Mouse (Mus musculus) inflammation-experienced regulatory T-cells, adult 6 months (primary cell): ENCODE measurements around the gene Thrap3. TPM values are rescaled to one million over a fixed set of nuclear protein-coding genes. Genes with fewer than 3 reads are reported as not detected.

ENCODE experiments used
- ATAC-seq: one replicate; pipeline ENCODE4 v1.8.0; 2017
- polyA plus RNA-seq, 3 experiments: library from polyadenylated mRNA; unstranded; fragments of 100-300 nt; shearing (Covaris generic); gene quantifications; one replicate each; pipeline ENCODE4 v1.2.1; 2017

The Thrap3 gene
- polyA plus RNA-seq, 3 experiments from 2014 or later, result 198 to 359 (median 205) TPM

GRCm38 (mm10) chr4:126163067-126163659, 39.4 kb downstream of the Thrap3 start, which contains the start of gene Sh3d21:
Sh3d21 (minus strand) TSS chr4:126163491.
- peak; percentile 35 for ATAC-seq

- peak; percentile 92 for ATAC-seq
These were observed 40.0 kb downstream of the Thrap3 start for GRCm38 (mm10) chr4:126162544-126163066.

DNA sequence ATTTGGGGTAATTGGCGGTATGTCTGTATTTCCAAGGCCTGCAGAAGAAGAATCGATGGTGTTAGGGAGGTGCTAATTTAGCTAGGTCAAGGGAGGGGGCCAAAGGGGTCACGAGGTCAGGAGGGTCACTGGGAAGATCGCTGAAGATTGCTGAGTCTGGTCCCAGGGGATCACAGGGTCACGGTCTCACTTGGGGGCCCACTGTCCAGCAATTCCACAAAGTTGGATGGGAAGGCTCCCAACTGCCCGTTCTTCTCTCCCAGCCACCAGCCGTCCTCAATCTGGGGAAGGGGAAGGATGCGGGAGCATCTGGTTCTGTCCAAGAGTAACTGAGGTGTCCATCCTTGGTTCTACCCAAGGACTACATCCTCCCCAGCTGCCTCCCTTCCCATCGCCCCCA, 40.6 kb downstream of the Thrap3 start:
- no peak for ATAC-seq

DNA sequence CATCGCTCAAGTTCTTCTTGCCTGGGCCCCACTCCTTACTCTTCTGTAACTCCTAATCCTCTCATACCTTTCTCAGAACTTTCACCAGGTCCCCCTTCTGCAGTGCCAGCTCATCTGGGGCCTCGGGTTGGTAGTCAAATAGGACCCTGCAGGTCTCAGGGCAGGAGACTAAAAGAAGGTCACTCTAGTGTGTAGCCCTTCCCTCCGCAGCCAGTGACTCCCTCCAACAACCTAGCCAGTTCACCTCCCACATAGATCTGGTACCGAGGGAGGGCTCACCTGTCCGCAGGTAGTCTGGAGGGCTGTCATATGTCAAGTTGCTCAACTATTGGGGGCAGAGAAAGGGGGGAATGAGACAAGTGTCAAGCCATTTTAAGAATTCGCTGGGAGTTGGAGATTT, 41.1 kb downstream of the Thrap3 start:
- ATAC-seq, result no peak

- no peak for ATAC-seq
These were observed 41.6 kb downstream of the Thrap3 start for GRCm38 (mm10) chr4:126160981-126161380.

DNA sequence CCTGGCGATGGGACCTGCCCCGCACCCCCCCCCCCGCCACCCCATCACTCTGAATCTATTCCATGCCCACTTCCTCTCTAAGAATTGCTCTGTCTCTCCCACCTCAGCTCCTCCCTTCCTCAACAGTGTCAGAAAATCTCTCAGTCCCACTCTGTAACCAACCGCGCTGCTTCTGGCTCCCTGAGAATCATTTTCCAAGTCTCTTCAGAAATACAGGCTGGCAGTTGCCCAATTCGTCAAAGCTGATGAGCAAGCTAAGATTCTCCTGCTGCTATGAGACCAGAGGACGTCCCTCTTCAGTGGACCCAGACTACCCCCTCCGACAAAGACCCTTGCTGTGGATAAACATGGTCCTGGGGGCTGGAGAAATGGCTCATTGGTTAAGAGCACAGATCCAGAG, 43.1 kb downstream of the Thrap3 start:
- no peak for ATAC-seq

- peak; percentile 19 for ATAC-seq
These were observed 45.0 kb downstream of the Thrap3 start for GRCm38 (mm10) chr4:126157562-126157961.

- ATAC-seq, result no peak
These were observed 45.9 kb downstream of the Thrap3 start for GRCm38 (mm10) chr4:126156617-126157016.

- no peak for ATAC-seq
These were observed 46.7 kb downstream of the Thrap3 start for GRCm38 (mm10) chr4:126155869-126156268.

DNA sequence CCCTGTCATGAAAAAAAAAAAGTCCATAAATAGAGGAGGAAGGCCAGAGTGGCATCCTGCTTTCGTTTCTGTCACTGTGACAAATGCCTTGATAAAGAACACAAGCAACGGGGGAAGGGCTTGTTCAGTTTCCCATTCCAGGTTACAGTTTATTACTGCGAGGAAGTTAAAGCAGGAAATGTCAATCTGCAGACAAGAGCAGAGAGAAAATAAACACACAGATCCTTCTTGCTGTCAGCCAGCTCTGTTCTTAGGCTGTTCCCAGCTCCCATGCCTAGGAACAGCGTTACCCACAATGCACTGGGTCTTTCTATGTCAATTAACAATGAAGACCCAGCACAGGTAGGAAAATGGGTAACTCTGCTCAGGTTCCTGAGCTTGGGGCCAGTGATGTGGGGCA, 47.4 kb downstream of the Thrap3 start:
- no peak for ATAC-seq

DNA sequence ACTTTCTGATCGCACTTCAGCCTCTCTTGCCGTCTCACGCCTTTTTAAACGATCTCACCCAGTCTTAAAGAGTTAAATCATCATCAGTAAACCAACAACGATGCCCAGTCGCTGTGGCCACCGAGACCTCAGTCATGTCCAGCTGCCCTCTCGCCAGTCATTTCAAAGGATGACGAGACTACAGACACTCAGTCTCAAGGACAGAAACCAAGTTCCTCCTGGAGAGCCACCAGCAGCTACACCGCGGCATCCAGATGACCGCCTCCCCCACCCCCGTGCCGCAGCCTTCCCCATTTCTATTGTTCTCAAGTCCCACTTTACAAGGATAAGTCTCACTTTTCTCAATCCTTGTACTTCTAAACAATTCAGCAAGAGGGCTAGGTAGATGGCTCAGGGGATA, 49.7 kb downstream of the Thrap3 start:
- ATAC-seq, result no peak

DNA sequence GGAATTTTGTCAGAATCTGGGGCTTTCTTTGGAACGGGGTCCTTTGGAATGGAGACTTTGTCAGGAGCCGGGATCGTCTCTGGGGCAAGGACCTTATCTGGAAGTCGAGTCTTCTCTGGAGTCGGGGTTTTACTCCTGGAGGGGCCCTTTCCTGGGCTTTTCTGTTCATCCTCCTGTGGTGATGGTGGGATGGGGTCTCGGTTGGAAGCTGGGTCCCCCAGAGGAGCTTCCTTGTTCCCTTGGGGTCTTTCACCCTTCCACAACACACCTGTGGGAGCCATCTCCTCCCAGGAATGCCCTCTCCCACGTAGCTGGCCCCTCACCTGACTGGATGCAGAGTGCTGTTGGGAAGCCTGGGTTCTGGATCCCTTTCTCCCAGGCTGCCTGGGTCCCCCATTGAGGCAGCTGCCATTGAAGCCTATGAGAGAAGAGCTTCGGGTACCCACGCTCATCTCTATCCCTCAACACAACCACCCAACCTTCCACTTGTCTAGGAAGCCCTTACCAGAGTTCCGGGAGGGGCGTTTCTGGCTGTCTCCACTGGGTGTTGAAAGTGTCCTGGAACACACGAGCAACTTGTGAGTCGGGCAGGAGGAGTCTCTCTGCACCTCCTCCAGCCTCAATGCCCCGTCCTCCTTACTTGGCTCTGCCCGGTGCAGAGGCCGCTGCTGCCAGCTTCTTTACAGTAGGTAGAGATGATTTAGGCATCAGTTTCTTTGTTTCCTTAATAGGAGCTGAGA, 50.7 kb downstream of the Thrap3 start:
- no peak for ATAC-seq

DNA sequence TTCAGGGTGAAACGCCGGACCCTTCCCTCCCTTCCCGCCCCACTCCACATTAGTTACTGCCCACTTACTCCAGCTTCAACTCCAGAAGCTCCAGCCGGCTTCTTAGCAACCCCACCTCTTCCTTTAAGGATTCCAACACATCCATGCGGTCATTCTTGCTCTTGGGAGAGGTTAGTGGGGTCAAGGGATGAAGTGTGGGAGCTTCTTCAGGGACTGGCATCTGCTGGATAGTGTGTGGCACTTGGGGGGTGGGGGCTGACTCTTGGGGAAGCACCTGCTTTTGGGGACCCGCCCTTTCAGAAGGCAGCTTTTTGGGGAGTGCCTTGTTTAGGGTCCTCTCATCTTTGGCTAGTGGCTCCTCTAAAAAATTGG, 51.6 kb downstream of the Thrap3 start:
- ATAC-seq, result no peak

GRCm38 (mm10) chr4:126150297-126150948, 52.1 kb downstream of the Thrap3 start:
- ATAC-seq, result no peak

- no peak for ATAC-seq
These were observed 52.8 kb downstream of the Thrap3 start for GRCm38 (mm10) chr4:126149798-126150197.

- no peak for ATAC-seq
These were observed 53.4 kb downstream of the Thrap3 start for GRCm38 (mm10) chr4:126149041-126149676.

GRCm38 (mm10) chr4:126148161-126148961, 54.2 kb downstream of the Thrap3 start:
- peak; percentile 93 for ATAC-seq

DNA sequence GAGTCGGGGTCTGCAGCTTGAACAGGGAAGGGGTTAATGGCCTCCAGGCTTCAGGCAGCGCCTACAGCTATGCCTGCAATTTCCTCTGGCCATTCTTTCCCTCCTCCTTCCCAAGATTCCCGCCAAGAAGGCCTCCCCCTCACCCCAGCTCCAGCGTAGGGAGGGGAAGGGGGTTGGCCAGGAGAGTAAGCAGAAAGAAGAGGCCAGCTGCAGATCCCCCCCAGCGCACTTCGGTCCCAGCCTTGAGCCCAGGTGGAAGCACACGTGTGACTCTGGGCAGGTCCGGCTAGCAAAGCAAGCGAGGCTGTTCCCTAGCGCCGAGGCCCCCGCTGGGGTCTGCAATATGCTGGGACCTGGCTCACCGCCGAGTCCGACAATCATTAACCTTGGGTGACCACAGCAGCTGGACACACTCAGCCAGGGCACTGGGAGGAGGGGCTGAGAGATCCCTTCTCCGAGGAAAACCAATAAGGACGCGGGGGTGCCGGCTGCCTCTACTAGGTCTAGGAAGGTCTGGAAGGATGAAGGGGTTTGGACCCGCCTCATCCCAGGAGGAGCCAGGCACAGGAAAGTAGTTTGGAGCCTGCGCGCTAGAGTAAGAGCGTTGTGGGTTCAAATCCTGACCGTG, 54.9 kb downstream of the Thrap3 start, which contains the start of gene Eva1b:
Gene Eva1b, plus strand, starts transcription at position 212 of the 628 bp plus-strand sequence.
- no peak for ATAC-seq

DNA sequence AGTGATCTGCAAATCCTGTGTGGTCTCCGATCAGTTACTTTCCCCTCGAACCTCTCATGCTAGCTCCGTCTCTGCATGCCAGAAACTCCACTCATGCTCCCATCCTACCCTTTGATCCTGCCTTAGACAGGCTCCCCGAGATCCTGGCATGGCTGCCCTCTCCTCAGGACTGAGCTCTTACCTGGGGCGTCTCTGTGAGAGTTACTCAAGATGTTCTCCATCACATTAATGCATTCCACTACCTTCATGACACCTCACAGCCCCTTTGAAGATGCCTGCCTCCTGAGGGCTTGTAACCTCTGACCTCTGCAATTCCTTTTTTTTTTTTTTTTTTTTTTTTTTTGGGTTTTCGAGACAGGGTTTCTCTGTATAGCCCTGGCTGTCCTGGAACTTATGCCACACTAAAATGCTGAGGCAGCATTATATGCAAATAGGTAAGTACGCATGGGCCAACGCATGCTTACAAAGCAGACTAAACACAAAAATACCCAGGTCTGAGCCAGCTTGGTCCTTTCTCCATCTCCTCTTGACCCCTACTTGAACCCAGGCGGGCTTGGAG, 55.5 kb downstream of the Thrap3 start:
- no peak for ATAC-seq

- no peak for ATAC-seq
These were observed 57.2 kb downstream of the Thrap3 start for GRCm38 (mm10) chr4:126145396-126145795.

- ATAC-seq, result no peak
These were observed 61.5 kb downstream of the Thrap3 start for GRCm38 (mm10) chr4:126141021-126141420.
